Mouse (Mus musculus) small intestine, adult 2 months (tissue): ENCODE measurements at regions not wholly inside any gene's neighbourhood (a gene's known extent, or its start where the extent isn't known, plus 50 kb on each side); places are given as distances from the start of the nearest gene placed in this dataset.

Source experiments
- H3K27ac ChIP-seq: fragments of 200-500 bp; 2 replicates; pipeline ENCODE4 v1.5.1; 2012; ENCODE audit warnings: low read depth, low read length, control low read depth, inconsistent platforms; ENCODE audit not compliant: insufficient read depth
- H3K27me3 ChIP-seq: fragments of 200-500 bp; 2 replicates; pipeline ENCODE4 v1.6.1; 2012; ENCODE audit warnings: mild to moderate bottlenecking, moderate library complexity, low read length, inconsistent platforms; ENCODE audit not compliant: control insufficient read depth, insufficient read depth
- H3K36me3 ChIP-seq: fragments of 200-500 bp; 2 replicates; pipeline ENCODE4 v1.6.1; 2012; ENCODE audit warnings: mild to moderate bottlenecking, low read length, control low read depth, inconsistent platforms; ENCODE audit not compliant: control insufficient read depth, insufficient read depth
- H3K4me1 ChIP-seq: fragments of 200-500 bp; 2 replicates; pipeline ENCODE4 v1.6.1; 2012; ENCODE audit warnings: low read length, inconsistent platforms, mixed read lengths; ENCODE audit not compliant: control insufficient read depth, insufficient read depth, insufficient read length
- H3K4me3 ChIP-seq: fragments of 200-500 bp; 2 replicates; pipeline ENCODE4 v1.5.1; 2012; ENCODE audit warnings: low read depth, mild to moderate bottlenecking, control low read depth, inconsistent platforms, low read length, moderate library complexity
- CTCF ChIP-seq: fragments of 200-500 bp; IDR thresholded peaks from 2 replicates; pipeline ENCODE4 v1.5.1; 2012; ENCODE audit warnings: low read depth, mild to moderate bottlenecking, control low read depth, inconsistent platforms, low read length, moderate library complexity, mixed read lengths; ENCODE audit not compliant: insufficient replicate concordance, insufficient read length; ENCODE audit errors: extremely low read depth
- POLR2A ChIP-seq: fragments of 200-500 bp; IDR thresholded peaks from 2 replicates; pipeline ENCODE4 v1.6.1; 2012; ENCODE audit warnings: low read depth, mild to moderate bottlenecking, control low read depth, inconsistent platforms, low read length, moderate library complexity
- WGBS: fragments of 180-500 bp; shearing (Covaris S2); methylation state at CpG from one replicate; pipeline ENCODE4 v1.1.7; 2018; 5-methylcytosine and 5-hydroxymethylcytosine counted together

DNA sequence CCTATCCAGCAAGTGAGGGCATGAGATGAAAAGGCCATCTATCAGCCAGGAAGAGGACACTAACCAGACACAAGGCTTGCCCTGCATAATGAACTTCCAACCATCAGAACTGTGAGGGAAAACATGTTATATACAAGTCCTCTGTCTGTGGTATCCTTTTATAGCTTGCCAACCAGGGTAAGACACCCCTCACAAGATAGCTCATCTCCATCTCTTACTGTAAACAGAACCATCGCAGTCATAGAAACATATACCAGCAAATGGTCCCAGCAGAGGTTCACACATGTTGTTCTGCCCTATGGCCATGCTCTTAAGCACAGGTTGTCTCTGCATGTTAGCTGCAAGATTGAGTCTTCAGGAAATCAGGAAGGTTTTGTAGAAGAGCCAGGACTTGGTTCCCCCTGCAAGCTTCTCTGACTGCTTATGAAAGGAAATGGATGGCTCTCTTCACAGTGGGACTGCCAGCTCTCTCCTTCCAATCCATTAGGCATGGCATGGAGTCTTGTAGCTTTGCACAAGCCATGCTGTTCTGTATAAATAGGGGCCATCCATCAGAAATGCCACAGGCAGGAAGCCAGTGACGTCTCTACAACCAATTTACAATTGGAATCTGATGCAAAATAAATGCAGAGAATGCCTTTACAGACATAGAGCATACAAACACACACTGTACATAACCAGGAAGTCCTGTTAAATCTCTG, 1514.0 kb upstream of the Lrrc6 start:
- H3K27ac ChIP-seq, result no peak overlapping the region
- no peaks in the 10 kb centered on the region for H3K4me1 ChIP-seq
- 60% methylated on average over 2 of the region's 2 CpGs for WGBS
- no peak overlapping the region for H3K4me3 ChIP-seq
- TF ChIP-seq CTCF (no peak), POLR2A (no peak)
- H3K27me3 ChIP-seq, result no peaks in the 10 kb centered on the region
- H3K36me3 ChIP-seq, result no peaks in the 10 kb centered on the region

DNA sequence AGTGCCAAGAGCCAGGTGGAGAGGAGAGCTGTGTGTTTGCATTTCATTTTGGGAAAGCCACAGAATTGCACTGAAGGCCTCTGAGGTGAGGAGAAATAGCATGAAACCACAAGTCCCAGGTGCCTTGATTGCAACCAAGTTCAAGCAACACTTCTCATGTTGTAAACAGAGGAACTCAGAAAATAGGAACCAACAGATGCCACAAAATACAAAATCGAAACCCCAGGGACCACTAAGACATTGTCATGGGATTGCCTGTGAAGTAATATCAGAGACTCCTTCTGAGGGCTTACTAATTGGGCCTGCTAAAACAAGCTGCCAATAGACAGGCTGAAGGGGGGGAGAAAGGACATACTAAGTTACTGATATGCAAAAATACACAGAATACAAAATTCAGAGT, 1510.5 kb upstream of the Lrrc6 start:
- TF ChIP-seq POLR2A (no peak), CTCF (no peak)
- no peak overlapping the region for H3K4me3 ChIP-seq
- H3K36me3 ChIP-seq, result no peaks in the 10 kb centered on the region
- H3K4me1 ChIP-seq, result no peaks in the 10 kb centered on the region
- H3K27ac ChIP-seq, result no peak overlapping the region
- WGBS, result 62% methylated on average over 1 of the region's 1 CpGs
- H3K27me3 ChIP-seq, result no peaks in the 10 kb centered on the region

DNA sequence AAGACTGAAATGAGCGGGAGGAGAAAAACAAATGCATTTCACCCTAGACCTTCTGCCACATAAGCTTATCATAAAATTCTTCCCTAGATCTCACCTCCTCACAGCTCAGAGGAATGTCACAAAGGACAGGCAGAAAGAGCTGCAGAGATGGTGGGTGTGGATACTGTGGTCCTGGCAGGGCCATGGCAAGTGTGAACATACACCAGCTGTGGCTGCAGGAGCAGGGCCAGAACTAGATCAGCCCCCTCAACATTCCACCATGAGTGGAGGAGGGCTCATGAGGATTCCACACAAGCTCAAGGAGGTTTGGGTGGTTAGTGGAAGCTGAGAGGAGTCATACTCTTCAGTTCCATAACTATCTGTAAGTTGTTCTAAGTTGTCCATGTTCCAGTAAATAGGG, 1509.5 kb upstream of the Lrrc6 start:
- TF ChIP-seq POLR2A, result no peak
- no peak for TF ChIP-seq CTCF
- 96% methylated on average over 1 of the region's 1 CpGs for WGBS
- no peaks in the 10 kb centered on the region for H3K36me3 ChIP-seq
- H3K27ac ChIP-seq, result no peak overlapping the region
- H3K4me3 ChIP-seq, result no peak overlapping the region
- H3K27me3 ChIP-seq, result no peaks in the 10 kb centered on the region
- no peaks in the 10 kb centered on the region for H3K4me1 ChIP-seq

DNA sequence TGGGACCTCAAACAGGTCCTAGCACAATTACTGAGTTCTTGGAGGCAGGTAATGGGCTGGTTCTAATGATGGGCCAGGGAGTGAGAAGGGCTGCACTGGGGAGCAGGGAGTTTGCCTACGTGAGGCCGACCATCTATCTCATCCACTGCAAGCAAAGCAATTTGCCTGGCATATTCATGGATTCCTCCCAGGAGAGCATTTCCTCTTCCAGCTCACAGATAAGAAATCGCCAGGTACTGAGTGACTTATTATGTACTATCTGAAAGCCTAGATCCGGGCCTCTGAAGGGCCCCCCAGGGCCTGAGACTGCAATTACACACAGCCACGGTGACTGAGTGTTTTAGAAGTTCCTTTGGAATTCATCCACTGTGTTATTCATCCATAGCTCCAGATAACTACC, 1504.1 kb upstream of the Lrrc6 start:
- Histone ChIP-seq H3K4me1 (no peaks in the 10 kb centered on the region), H3K4me3 (no peak overlapping the region), H3K27me3 (no peaks in the 10 kb centered on the region), H3K36me3 (no peaks in the 10 kb centered on the region), H3K27ac (no peak overlapping the region)
- WGBS, result 27% methylated on average over 5 of the region's 5 CpGs
- TF ChIP-seq POLR2A (no peak), CTCF (no peak)

DNA sequence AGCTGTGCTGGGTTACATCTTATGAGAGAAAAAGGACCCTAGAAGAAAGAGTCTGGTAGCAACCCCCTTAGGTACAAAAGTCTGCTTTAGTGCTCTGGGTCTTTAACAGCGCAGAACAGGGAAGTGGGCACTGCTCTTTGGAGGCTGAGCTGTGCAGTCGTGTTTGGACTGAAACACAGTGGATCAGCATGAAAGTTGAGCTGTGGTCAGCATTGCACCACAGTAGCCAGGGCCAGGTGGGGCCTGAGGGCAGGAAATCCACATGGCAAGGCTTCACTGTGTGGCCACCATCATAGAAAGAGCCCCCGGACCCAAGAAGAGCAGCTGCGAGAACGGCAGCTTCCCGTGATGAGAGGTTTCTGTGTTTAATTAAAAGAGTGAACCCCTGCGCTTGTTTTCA, 1495.8 kb upstream of the Lrrc6 start:
- 81% methylated on average over 7 of the region's 7 CpGs for WGBS
- TF ChIP-seq POLR2A, result no peak
- no peak for TF ChIP-seq CTCF
- H3K27me3 ChIP-seq, result no peaks in the 10 kb centered on the region
- no peak overlapping the region for H3K27ac ChIP-seq
- no peak overlapping the region for H3K4me3 ChIP-seq
- no peaks in the 10 kb centered on the region for H3K36me3 ChIP-seq
- H3K4me1 ChIP-seq, result no peaks in the 10 kb centered on the region

DNA sequence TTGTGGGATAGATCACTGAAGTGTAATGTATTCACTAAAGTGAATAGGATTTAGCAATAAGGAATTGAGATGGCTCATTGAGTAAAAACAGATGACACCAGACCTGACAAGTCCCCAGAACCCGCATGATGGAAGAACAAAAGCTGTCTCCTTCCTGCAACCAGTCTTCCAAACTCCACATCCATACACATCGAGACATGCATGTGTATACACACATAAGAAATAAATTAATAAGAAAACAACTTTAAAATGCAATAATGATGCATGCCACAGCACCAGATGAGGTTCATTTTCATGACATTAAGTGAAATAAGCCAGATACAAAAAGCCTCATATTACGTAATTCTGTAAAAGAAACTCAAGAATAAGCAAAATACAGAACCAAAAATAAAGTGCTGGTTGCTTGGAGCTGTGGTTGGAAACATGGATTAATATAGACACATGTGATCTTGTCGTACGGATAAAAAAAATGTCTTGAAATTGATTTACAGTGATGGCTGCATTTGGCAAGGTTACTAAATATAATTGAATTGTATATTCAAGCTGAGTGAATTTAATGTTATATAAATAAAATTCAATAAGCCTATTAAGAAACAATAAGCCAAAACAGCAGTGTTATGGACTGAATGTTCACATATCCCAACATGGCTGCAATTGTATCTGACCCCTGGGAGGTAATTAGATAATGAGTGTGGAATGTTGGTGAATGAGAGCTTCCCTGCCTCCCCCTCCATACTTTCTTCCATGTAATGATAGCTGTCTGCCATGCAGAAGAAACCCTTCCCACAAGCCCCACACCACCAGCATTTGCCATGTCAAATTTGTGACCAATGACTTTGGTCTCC, 1488.9 kb upstream of the Lrrc6 start:
- no peaks in the 10 kb centered on the region for H3K27me3 ChIP-seq
- TF ChIP-seq POLR2A (no peak), CTCF (no peak)
- no peaks in the 10 kb centered on the region for H3K4me1 ChIP-seq
- no peak overlapping the region for H3K27ac ChIP-seq
- H3K4me3 ChIP-seq, result no peak overlapping the region
- 78% methylated on average over 5 of the region's 5 CpGs for WGBS
- no peaks in the 10 kb centered on the region for H3K36me3 ChIP-seq

DNA sequence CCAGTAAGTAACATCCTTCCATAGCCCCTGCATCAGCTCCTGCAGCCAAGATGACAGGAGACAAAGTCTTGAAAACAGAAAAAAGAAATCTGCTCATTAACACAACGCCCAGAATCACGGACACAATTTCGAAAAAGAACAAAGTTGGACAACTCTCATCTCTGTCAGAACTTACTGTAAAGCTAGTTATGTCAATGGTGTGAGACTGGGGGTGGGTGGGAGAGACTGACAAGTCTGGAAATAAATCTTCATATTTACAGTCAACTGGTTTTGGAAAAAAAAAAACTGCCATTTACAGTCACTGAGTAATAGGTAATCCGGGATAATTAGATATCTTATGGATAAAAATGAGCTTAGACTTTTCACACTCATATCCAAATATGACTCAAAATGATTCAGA, 1487.2 kb upstream of the Lrrc6 start:
- WGBS, result 91% methylated on average over 4 of the region's 4 CpGs
- no peak overlapping the region for H3K27ac ChIP-seq
- H3K36me3 ChIP-seq, result no peaks in the 10 kb centered on the region
- H3K27me3 ChIP-seq, result no peaks in the 10 kb centered on the region
- H3K4me1 ChIP-seq, result no peaks in the 10 kb centered on the region
- TF ChIP-seq CTCF, result no peak
- TF ChIP-seq POLR2A, result no peak
- no peak overlapping the region for H3K4me3 ChIP-seq
